Mouse (Mus musculus): ENCODE results near the gene Prdm16.

Prdm16 gene

DNA sequence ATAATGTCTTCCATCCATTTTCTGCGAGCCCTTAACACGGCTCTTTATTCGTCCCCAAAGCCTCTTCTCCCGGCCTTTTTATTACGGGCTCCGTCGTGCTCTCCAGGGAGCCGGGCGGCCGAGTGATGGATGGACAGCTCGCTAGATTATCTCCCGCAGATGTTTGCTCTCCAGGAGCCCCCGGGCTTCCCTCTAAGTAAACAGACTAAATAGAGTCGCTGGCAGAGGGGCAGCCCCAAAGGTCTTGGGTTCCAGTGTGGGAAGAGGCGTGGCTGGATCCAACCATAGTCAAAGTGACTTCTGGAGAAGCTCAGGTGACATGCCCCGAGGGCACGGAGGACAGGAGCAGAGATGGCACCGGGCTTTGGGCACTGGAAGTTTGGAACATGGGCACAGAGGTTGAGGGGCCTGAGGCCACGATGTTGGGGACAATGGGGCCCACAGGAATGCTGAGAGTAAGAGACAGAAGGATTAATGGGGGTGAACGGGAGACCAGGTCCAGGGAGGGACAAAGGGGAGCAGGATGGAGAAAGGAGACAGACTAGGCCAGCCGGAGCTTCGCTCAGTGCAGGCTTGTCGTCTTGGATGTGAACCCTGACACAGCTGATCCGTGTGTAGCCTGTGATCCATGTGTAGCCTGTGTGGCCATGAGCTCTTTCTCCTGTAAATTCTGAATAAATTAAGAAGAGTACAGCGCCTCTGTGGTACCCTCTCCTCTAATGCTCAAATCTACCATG lies 162.9 kb downstream of the Prdm16 start:
- no peak for DNase-seq (ENCODE audit: low spot score)

DNA sequence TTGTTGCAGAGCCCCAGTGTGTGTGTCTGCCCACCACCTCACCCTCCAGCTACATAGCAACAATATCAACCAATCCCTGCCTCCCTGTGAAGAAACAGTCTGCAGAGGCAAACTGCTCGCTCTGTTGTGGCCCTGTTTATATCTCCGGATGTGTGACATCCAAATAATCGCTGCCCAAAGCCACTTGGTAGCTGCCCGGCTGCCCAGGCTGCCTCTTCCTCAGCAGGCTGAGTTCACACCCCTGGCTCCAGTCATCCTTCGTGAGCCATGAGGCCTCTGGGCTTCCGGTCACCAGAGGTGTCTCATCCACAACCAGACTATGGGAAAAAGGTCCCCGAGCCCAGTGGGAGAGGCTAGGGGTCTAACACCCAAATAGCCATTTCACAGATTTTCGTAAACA lies 164.1 kb downstream of the Prdm16 start:
- no peak for DNase-seq (ENCODE audit: low spot score)

DNA sequence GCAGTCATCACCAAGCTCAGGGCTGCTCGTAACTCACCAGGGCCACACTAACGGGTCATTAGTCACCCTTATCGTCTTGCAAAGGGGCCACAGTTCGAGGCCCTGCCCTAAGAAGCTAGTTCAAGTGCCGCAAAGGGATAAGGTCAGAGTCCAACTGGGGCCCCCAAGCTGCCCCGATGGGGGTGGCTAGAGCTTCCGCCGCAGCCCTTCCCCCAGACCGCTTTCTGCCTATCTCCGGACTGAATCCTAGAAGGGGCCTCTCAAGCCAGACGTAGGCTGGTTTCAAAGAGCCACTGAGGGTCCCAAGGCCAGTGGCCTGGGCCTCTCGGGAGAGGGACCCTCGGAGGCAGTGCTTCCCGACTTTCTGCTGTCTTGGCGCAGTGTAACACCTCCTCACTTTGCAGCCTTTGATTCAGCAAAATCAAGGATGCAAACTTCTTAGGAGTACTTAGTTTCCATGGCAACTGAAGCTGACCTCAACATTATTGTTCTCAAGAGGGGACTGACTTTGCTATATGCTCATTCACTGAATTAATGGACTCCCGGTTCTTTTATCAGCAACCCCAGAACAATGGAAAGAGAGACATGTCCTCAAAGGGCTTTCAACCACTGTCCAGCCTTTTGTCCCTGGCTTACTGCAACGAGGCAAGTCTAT lies 165.1 kb downstream of the Prdm16 start:
- no peak for DNase-seq (ENCODE audit: low spot score)

DNA sequence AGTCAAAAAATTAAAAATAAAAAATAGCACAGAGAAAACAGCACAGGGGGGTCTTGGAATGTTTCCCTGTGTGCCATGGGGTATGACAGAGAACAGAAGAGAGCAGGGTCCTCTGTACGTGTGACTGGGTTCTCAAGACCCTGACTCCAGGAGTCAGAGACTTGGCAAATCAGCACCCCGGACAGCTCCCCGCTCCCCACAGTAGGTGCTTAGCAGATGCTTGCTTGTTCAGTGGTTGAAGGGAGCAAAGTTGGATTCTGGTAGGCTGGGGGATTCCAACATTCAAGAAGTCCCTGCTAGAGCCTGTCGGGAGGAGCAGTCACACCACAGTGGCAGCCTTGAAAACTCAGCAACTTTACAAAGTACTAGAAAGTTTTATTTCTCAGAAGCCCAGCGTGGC lies 170.4 kb downstream of the Prdm16 start:
- DNase-seq (ENCODE audit: low spot score): no peak

DNA sequence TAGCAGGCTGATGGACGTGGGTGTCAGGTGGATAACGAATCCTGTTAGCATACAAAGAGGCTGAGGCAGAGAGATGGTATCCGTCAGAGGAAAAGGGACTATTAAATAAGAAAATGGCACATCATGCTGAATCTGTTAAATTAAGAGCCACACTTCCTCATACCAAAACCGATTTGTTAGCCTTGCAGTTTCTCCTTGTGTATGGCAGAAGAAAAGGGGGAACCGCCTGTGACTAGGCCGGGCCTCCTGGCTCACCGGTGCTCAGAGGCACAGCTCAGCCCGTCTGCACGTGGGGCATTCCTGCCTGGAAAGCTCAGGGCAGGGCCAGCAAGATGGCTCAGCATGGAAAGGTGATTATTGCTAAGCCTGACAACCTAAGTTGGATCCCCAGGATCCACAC lies 171.6 kb downstream of the Prdm16 start:
- no peak for DNase-seq (ENCODE audit: low spot score)

DNA sequence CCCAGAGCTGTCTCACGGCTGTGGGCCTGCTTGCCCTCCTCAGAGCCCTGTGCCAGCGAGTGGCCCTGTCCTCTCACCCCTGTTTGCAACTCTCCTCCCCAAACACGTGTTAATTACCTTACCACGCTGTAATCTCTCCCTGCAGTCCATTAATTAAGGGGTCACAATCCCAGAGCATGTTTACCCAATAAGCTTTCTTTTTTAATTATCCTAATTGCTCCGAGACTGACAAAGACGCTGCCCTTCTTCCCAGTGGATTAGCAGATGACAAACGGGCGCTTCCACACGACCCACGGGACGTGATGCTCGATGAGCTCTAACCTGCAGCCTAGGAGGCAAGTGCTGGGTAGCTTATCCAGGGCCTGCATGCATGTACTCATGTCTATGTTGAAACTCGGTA lies 176.7 kb downstream of the Prdm16 start:
- DNase-seq (ENCODE audit: low spot score): no peak

DNA sequence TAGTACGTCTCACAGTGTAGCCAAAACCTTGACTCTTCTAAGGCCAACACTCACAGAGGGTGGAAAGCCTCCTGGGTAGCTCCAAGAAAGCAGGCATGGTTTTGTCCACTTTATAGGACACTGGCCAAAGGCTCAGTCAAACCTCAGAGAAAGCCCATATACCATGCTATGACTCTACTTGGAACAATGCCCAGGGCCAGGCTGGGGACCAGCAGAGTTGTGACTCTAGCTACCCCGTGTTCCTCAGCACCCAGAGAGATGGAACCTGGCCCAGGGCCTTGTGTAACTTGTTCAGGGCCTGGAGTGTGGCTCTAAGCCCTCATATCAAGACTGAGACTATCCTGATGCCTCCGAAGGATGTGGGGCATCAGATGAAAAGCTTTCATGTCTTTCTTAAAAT lies 178.9 kb downstream of the Prdm16 start:
- DNase-seq (ENCODE audit: low spot score): no peak

DNA sequence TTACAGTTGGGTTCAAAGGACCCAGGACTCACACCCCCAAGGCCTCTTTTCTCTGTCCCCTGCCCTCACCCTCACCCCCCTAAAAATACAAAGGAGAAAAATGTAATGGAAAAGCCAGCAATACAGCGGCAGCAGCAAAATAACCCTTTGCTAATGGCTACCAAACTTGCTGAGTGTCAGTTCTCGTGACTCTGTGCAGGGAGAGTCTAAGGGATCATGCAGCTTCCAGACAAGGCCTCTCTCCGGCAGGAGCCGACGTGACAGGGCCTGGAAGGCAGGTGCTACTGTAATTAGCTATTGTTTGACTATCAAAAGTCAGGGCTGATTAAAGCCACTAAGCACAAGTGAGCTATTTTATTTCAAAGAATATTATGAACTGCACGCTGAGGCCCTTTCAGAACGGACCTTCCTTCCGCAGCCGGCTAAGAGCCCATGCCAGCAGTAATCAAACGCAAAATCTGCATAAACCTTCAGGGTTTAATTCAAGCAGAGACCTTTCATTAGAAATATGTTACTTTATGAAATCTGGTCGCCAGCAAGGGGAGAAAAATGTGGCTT lies 180.3 kb downstream of the Prdm16 start:
- no peak for DNase-seq (ENCODE audit: low spot score)

DNA sequence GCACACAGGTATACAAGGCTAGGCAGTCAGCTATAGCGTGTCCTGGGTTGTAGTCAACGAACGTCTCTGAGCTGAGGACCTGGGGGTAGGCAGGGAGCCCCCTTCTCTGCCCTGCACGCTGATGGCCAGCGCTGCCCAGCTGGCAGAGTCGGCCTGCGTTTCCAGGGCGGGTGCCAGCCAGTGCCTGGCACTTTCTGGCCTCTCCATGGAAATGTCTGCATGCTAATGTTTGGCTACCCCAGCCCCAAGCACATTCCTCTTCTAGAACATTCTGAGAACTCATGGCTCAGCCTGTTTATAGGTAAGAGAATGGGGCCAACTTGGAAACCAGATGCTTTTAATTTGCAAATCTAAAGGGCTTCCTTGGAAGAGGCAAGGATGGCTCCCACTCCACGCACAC lies 186.2 kb downstream of the Prdm16 start:
- no peak for DNase-seq (ENCODE audit: low spot score)

DNA sequence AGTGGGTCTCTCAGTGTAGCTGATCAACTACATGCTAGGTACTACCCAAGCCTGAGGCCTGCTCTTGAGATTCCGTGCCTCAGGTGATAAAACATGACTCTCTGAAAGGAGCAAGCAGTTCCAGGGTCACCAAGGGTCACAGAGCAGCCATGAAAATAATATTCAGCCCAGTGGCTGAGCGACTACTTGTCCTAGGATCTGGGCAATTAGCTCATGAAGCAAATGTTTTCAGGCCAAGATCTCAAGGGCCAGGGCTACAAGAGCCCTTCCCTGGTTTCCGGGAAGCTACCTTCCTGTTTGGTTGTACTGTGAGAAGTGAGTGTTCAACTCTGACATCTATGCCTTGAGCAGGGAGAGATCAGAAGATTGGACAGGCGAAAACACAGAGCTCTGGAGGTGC lies 186.6 kb downstream of the Prdm16 start:
- DNase-seq (ENCODE audit: low spot score): no peak

DNA sequence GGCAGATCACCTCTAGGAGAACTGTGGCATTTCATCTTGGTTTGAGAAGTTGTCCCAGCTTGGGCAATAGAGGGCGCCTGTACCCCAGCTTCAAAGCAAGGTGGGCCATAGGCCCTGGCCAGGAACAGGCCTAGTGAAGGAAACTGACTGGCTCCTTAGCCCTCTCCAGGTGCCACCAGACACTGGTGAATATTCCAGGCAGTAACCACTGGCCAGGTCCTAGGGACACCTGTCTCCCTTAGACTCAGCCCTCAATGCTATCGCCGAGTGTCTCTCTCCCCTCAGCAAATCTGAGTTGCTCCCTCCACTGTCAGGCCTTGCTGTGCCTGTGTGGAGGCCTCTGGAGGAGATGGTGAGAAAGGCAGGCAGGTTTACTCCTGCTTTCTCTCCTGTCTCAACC lies 187.3 kb downstream of the Prdm16 start:
- no peak for DNase-seq (ENCODE audit: low spot score)

DNA sequence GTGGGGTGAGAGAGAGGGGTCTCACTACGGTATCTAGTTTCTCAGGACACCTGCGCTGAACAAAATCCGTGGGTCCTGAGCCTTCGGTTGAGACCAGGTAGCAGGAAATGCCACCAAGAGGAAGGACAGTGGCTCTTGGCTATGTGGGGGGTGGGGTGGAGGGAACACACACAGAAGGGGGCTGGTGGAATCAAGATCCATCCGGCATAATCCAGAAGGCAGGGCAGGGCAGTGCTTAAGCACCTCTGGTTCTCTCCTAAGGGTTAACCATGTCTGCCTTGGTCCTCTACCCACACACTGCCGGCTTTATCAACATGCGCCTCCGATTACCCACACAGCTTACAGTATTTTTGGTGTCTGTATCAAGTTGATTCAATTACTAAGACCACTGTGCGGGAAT lies 191.0 kb downstream of the Prdm16 start:
- DNase-seq (ENCODE audit: low spot score): no peak

DNA sequence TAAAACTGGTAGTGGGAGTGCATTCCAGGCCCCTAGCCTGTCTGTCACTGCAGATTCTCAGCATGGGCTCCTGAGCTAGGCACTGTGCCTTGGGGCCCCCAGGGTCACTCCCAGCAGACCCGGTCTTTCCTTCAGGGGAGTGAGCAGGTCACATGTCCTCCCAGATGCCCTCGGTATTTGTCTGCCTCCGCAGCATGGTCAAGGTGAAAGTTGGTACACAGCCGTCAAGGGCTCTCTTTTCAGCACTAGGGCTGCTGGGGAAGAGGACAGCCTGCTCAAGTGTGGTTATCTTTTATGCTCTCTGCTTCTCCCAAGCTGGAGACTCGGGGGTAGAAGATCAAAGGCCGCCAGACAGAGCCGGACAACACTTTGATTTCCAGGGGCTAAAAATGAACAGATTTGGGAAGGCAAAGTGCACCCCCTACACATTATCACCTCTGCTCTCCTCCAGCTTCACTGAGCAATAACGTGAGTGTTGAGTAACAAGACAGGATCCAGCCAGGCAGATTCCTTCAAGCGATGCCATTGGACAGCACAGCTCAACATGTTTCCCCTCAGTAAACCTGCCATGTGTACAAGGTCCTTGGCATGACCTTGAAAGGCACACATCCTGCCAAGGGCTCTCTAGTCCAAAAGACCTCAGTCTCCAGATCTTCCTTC lies 193.9 kb downstream of the Prdm16 start:
- no peak for DNase-seq (ENCODE audit: low spot score)

DNA sequence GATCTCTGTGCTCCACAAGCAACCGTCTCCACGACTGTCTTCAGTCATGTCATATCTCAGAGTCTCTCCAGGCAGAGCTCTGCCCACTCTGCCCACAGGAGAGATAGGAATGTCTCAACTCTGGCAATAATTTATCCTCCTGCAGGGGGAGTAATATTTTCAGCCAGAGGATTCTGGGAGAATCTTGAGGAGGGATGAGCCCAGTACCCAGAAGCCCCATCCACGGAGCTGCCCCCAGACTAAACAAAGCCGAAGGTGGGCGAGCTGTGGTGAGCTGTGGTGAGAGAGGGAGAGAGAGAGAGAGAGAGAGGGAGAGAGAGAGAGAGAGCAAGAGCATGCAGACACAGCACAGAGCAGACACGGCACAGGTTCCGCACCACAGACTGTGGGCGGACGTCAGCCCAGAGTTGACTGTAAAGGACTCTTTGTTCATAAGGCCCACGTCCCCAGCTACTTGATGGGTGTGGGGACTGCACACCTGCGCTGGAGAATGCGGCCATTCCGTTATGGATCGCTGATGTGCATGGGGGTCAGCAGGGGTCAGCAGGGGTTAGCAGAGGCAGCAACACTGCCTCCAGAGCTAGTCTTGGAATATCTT lies 197.1 kb downstream of the Prdm16 start:
- DNase-seq (ENCODE audit: low spot score): no peak

DNA sequence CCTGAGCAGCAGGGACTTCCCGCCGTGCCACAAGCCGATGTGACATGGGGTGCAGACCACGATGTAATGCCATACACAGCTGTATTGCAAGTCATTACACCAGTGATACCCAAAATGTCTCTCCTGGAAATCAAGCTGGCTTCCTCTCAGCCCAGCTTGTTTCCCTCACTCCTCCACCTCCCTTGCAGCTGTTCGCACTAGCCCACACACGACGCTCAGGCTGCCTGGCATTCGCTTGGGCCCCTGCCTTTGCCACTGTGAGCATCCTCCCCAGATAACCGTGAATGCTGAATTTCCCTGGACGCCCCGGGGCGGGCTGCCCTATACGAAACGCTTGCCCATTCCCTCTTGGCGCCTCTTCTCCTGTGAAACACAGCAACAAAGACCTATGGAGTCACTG lies 198.1 kb downstream of the Prdm16 start:
- DNase-seq (ENCODE audit: low spot score): no peak

DNA sequence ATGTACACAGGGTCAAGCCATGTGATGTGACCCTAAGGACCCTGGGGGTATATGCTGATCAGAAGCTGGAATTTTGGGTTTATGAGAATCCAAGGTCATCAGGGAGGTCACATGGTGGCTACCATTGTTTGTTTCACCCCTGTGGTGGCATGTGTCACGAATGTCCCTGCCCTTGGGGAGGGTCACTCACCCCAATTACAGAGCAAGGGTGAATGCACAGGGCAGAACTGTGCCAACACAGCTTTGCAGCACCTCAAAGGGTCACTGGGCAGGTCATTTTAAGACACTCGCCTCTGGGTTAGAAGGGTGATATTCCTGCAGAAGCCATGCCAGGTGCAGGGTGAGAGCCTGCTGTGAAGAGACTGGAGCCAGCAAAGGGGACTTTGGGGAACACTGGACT lies 206.9 kb downstream of the Prdm16 start:
- DNase-seq (ENCODE audit: low spot score): no peak

DNA sequence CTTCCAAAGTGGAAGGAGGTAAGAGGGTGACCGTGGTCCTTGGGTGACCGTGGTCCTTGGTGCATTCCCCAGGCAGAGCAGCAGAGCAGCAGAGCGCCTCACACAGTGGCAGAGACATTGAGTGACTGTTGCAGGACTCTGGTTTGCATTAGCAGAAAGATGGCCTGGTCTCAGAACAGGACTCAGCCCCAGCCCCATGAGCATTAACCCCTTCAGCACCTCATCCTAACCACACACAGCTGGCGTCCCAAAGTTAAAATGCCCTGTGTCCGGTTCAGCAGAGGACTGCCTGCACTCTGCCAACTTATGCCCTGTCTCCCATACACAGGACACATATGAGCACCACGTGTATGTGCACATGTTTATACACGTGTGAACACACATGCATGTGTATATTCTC lies 209.8 kb downstream of the Prdm16 start:
- DNase-seq (ENCODE audit: low spot score): no peak

DNA sequence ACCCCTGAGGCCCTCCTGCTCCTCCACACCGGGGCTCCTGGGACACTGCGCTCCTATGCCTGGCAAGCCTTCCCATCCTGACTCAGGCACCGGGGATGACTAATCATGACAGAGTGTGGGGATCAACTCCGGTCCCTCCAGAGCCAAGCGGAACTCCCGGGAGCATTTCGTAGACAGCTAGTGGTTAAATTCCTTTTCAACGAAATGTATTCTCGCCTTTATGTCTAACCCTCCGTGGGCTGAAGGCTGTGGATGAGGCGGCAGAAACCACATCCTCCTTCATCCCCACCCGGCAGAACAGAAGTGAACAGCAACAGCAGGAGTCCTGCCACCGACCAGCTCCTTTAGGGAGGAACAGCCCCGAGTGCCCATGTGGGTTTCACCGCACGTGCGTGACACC lies 211.4 kb downstream of the Prdm16 start:
- no peak for DNase-seq (ENCODE audit: low spot score)

DNA sequence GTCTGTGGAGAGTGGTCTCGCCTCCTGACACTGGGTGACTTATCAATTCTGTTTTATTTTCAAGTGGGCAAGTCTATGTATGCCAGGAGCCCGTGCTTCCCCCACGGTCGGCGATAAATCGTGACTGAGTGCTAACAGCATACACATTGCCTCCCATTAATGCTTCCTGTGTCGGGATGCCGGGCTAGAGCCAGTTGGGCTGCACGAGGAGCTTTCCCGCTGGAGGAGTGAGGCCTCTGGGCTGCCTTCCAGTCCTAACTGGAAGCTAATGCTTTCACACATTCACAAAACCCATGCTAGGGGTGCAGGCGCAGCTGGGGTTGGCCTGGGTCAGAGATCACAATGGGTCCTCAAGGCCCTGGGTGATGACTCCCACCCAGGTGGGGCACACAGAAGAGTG lies 212.0 kb downstream of the Prdm16 start:
- DNase-seq (ENCODE audit: low spot score): no peak

DNA sequence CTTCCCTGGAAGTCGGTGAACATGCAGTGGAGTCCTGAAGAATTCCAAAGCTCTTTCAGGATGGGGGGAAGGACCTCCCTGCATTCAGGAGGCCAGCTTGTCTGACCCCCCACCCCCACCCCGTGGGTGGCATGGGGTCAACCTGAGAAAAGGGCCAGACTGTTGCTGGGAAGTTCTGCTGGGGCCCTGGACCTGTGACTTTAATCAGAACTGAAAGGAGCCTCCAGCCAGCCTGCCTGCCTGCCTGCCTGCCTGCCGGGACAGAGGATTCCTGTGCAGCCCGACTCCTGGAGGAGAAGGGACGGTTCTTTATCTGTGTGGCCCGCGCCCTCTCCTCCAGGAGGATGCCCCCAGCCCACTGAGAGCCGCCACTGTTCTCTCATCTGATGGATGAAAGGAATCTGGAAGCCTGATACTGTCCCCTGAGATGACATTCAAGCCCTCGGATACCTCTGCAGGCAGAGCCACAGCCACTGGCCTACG lies 214.2 kb downstream of the Prdm16 start:
- DNase-seq (ENCODE audit: low spot score): no peak

DNA sequence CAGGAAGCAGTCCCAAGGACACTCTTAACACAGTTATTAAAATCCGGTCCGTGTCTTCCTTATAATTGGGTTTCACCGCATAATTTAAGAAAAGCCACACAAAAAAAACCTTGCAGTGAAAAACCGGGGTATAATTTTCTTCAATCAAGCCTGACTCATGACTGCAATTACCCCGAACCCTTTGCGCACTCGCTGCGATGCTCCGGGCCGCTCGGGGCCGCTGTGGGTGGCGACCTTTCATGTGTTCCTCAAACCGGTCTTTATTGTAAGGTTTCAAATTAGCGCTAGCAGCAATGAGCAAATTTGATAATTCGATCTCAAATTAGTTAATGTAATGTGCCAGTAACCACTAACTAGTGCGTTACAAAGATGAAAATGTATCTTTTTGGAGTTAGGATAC lies 215.9 kb downstream of the Prdm16 start:
- no peak for DNase-seq (ENCODE audit: low spot score)

DNA sequence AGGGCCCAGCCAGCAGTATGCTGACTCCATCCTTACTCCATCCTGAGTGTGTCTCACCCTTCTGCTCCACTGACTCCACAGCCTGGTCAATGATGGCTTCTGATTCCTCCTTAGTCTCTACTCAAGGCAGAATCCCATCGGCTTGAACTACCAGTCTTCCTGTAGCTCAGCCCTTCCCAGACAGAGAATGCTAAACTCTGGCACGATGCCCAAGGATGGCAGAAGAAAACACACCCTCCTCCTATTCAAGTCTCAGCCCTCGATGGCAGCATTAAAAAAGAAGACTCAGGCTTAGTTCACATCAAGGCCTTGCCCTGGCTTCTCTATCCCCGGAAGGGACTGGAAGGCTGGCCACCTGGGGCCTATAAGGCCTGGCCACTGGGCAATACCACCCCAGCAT lies 216.9 kb downstream of the Prdm16 start:
- DNase-seq (ENCODE audit: low spot score): no peak

DNA sequence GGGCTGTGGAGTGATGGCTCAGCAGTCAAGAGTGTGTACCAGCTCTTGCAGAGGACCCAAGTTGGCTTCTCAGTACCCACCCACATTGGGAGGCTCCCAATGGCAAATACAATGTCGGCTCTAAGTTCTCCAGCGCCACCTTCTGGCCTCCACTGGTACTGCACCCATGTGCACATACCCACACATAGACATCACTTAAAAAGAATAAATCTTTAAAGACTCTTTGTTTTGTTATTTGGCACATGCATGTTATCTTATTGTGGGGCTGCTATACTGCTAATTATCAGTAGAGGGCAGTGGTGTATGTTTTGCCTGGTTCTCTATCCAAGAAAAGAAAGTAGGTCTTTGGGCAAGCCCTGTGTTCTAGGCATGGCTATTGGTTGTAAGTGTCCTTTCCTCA lies 217.7 kb downstream of the Prdm16 start:
- no peak for DNase-seq (ENCODE audit: low spot score)
